Mouse (Mus musculus) E14TG2a.4 (cell line): ENCODE data around the gene Gorasp2.

Experiments used
- CTCF ChIP-seq: conservative IDR thresholded peaks from 2 replicates; pipeline ENCODE4 v1.5.1; 2014; ENCODE audit warnings: low read length
- NANOG ChIP-seq: IDR thresholded peaks from 2 replicates; pipeline ENCODE4 v1.6.1; 2014; ENCODE audit warnings: borderline replicate concordance, low read length, mixed read lengths
- POU5F1 ChIP-seq: IDR thresholded peaks from 2 replicates; pipeline ENCODE4 v1.6.1; 2014; ENCODE audit warnings: low read length, borderline replicate concordance

GRCm38 (mm10) chr2:70661715-70662495 lies 529 bp downstream of the Gorasp2 start, which contains the start of gene Gm26558:
- TF ChIP-seq CTCF (no peak), POU5F1 (no peak), NANOG (no peak)
